Mouse (Mus musculus): ENCODE measurements around the gene Ugt3a2.

Gene Ugt3a2

DNA sequence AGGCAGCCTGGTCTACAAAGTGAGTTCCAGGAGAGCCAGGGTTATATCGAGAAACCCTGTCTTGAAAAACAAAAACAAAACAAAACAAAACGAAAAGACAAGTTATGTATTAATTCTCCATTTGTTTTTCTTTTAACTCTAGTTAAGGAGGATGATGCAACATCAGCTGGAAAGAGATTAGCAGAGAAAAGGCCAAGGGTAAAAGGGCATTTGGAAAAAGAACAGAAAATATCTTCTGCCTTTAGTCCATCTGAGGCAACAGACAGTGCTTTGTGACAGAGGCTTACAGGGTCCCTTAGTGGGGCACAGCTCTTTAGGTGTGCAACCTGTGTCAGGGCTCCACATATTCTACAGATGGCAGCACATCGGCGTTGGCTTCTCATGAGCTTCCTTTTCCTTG lies at the start of gene Ugt3a2:
TSS of gene Ugt3a2 (plus strand) at position 210 of the 400 bp plus-strand sequence.
- TF ChIP-seq CTCF (conservative IDR thresholded peaks at IDR 0.05; ENCODE audit: low read length) (no peak), POU5F1 (IDR thresholded peaks at IDR 0.05; ENCODE audit: borderline replicate concordance, low read length) (no peak), NANOG (IDR thresholded peaks at IDR 0.05; ENCODE audit: borderline replicate concordance, low read length) (no peak)
- no peak within 1 kb of the TSS for H3K4me3 ChIP-seq (replicated peaks; ENCODE audit: low read length)
- H3K27me3 ChIP-seq (ENCODE audit: insufficient read depth, low read length), result no peaks in the 10 kb centered on the region
- no peaks in the 10 kb centered on the region for H3K4me1 ChIP-seq (replicated peaks; ENCODE audit: low read depth, low read length)
- H3K36me3 ChIP-seq (ENCODE audit: insufficient read depth, low read length), result no peaks in the 10 kb centered on the region
- H3K9me3 ChIP-seq (ENCODE audit: low read length), result peaks cover 25% of the 10 kb centered on the region

DNA sequence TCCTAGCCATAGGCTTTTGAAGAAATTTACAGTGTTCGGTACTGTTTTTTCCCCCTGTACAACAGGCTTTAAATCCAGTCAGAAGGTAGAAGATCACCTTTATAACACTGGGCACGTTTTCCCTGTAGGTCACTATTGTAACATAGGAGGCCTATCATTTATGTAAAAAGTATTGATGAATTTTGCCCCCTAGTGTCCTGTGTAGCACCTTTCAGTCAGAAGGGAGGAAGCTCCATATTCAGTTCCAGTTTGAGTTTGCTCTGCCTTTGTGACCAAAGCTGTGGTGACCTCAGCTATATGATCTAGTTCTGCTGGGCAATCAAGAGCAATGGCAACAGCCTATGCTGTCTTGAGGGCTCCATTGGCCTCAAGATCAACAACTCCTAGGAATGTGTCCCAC lies 45.7 kb upstream of the Ugt3a2 start:
- TF ChIP-seq POU5F1 (IDR thresholded peaks at IDR 0.05; ENCODE audit: borderline replicate concordance, low read length) (no peak), CTCF (conservative IDR thresholded peaks at IDR 0.05; ENCODE audit: low read length) (no peak), NANOG (IDR thresholded peaks at IDR 0.05; ENCODE audit: borderline replicate concordance, low read length) (no peak)
- no peaks in the 10 kb centered on the region for H3K36me3 ChIP-seq (ENCODE audit: insufficient read depth, low read length)
- no peaks in the 10 kb centered on the region for H3K9me3 ChIP-seq (ENCODE audit: low read length)
- no peak overlapping the region for H3K4me3 ChIP-seq (replicated peaks; ENCODE audit: low read length)
- no peaks in the 10 kb centered on the region for H3K27me3 ChIP-seq (ENCODE audit: insufficient read depth, low read length)
- no peaks in the 10 kb centered on the region for H3K4me1 ChIP-seq (replicated peaks; ENCODE audit: low read depth, low read length)

DNA sequence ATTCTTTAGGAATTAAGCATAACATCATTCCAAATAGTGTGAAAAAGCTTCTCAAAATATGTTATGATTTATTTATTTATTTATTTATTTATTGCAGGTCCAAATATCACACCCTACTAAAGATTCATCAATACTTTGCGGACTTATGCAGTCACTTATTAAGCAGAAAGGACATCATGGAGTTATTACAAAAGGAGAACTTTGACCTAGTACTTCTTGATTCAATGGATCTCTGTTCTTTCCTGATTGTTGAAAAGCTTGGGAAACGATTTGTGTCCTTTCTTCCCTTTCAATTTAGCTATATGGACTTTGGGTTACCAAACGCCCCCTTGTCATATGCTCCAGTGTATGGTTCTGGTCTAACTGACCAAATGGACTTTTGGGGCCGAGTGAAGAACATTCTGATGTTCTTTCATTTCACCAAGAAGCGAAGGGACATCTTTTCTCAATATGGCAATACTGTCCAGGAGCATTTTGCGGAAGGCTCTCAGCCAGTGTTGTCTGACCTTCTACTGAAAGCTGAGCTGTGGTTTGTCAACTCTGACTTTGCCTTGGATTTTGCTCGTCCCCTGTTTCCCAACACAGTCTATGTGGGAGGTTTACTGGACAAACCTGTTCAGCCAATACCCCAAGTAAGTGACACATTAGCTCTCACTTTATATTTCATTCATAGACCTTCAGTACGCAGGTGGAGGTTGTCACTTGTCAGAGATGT lies 29.2 kb upstream of the Ugt3a2 start:
- Histone ChIP-seq H3K4me1 (replicated peaks; ENCODE audit: low read depth, low read length) (no peaks in the 10 kb centered on the region), H3K27me3 (ENCODE audit: insufficient read depth, low read length) (no peaks in the 10 kb centered on the region)
- TF ChIP-seq NANOG (IDR thresholded peaks at IDR 0.05; ENCODE audit: borderline replicate concordance, low read length) (no peak), CTCF (conservative IDR thresholded peaks at IDR 0.05; ENCODE audit: low read length) (no peak), POU5F1 (IDR thresholded peaks at IDR 0.05; ENCODE audit: borderline replicate concordance, low read length) (no peak)

DNA sequence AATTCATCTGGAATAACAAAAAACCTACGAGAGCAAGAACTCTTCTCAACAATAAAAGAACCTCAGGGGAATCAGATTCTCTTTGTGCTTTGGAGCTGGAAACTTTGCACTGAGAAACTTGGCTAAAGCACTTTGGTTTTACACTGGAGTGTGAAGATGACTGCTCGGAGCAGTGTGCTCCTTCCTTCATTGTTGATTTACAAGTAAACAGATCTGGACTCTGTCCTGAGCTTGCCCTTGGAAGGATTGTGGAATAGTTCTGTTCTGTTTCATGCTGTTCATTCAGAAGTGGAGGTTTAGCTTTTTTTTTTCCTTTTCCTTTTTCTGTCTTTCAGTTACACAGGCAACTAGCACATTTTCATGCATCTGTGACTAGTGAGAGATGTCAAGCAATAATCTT lies 754 bp upstream of the Ugt3a2 start:
- H3K27me3 ChIP-seq (ENCODE audit: insufficient read depth, low read length), result no peaks in the 10 kb centered on the region
- peaks cover 32% of the 10 kb centered on the region for H3K9me3 ChIP-seq (ENCODE audit: low read length)
- TF ChIP-seq POU5F1 (IDR thresholded peaks at IDR 0.05; ENCODE audit: borderline replicate concordance, low read length), result no peak
- TF ChIP-seq NANOG (IDR thresholded peaks at IDR 0.05; ENCODE audit: borderline replicate concordance, low read length), result no peak
- TF ChIP-seq CTCF (conservative IDR thresholded peaks at IDR 0.05; ENCODE audit: low read length), result no peak
- H3K36me3 ChIP-seq (ENCODE audit: insufficient read depth, low read length), result no peaks in the 10 kb centered on the region
- H3K4me1 ChIP-seq (replicated peaks; ENCODE audit: low read depth, low read length), result no peaks in the 10 kb centered on the region
- H3K4me3 ChIP-seq (replicated peaks; ENCODE audit: low read length), result no peak overlapping the region

More for the DNA sequence above, 29.2 kb upstream of the Ugt3a2 start:
- H3K4me3 ChIP-seq (replicated peaks; ENCODE audit: low read length), result no peak overlapping the region
- no peaks in the 10 kb centered on the region for H3K9me3 ChIP-seq (ENCODE audit: low read length)
- no peaks in the 10 kb centered on the region for H3K36me3 ChIP-seq (ENCODE audit: insufficient read depth, low read length)

DNA sequence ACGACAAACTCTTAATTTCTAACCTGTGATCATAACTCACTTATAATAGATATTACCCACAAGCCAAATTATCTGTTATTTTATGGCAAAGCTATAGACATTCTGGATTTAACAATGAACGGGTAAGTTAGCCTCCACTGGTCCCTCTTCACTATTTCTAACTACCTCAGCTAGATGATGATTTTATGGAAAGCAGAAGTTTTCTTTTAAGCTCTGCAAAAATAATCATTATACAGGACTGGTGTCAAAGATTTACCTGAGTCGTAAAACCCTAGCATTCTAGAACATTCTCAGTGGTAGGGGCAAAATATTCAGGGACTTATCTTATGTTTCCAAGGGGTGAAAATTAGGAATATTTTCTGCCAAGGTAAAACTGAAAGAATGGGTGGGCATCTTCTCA lies 1.3 kb downstream of the Ugt3a2 start:
- TF ChIP-seq CTCF (conservative IDR thresholded peaks at IDR 0.05; ENCODE audit: low read length) (no peak), POU5F1 (IDR thresholded peaks at IDR 0.05; ENCODE audit: borderline replicate concordance, low read length) (no peak), NANOG (IDR thresholded peaks at IDR 0.05; ENCODE audit: borderline replicate concordance, low read length) (no peak)

DNA sequence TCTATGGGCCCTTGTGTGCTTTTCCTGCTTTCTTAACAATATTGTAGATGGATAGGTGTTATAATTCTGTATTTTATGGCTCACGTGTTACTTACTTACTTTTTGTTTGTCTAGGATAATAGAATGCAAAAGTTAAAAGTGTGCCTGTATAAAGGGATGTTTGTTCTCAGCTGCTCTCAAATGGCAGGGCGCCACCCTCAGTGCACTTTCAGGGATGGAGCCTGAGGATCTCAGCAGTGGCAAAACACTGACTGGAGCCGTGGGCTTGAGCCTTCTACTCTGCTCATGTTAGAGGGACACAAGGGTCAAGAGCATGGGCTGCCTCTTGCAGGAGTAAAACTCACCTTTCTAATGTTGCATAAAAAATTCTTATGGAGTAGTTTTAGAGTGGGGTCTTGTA lies 1.7 kb downstream of the Ugt3a2 start:
- no peak for TF ChIP-seq CTCF (conservative IDR thresholded peaks at IDR 0.05; ENCODE audit: low read length)
- TF ChIP-seq POU5F1 (IDR thresholded peaks at IDR 0.05; ENCODE audit: borderline replicate concordance, low read length), result no peak
- no peak for TF ChIP-seq NANOG (IDR thresholded peaks at IDR 0.05; ENCODE audit: borderline replicate concordance, low read length)
- Histone ChIP-seq H3K36me3 (ENCODE audit: insufficient read depth, low read length) (no peaks in the 10 kb centered on the region), H3K4me3 (replicated peaks; ENCODE audit: low read length) (no peak overlapping the region), H3K9me3 (ENCODE audit: low read length) (peaks cover 12% of the 10 kb centered on the region; the same call in 1 of the 2 replicates), H3K4me1 (replicated peaks; ENCODE audit: low read depth, low read length) (no peaks in the 10 kb centered on the region), H3K27me3 (ENCODE audit: insufficient read depth, low read length) (no peaks in the 10 kb centered on the region)

More for the DNA sequence above, 1.3 kb downstream of the Ugt3a2 start:
- Histone ChIP-seq H3K9me3 (ENCODE audit: low read length) (peaks cover 12% of the 10 kb centered on the region; the same call in 1 of the 2 replicates), H3K4me1 (replicated peaks; ENCODE audit: low read depth, low read length) (no peaks in the 10 kb centered on the region), H3K27me3 (ENCODE audit: insufficient read depth, low read length) (no peaks in the 10 kb centered on the region), H3K4me3 (replicated peaks; ENCODE audit: low read length) (no peak overlapping the region), H3K36me3 (ENCODE audit: insufficient read depth, low read length) (no peaks in the 10 kb centered on the region)

DNA sequence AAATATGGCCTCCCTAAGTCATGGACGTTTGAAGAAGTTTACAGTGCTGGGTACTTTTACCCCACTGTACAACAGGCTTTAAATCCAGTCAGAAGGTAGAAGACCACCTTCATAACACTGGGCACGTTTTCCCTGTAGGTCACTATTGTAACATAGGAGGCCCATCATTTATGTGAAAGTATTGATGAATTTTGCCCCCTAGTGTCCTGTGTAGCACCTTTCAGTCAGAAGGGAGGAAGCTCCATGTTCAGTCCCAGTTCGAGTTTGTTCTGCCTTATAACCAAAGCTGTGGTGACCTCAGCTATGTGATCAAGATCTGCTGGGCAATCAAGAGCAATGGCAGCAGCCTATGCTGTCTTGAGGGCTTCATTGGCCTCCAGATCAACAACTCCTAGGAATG lies 13.4 kb downstream of the Ugt3a2 start:
- Histone ChIP-seq H3K27me3 (ENCODE audit: insufficient read depth, low read length) (no peaks in the 10 kb centered on the region), H3K4me1 (replicated peaks; ENCODE audit: low read depth, low read length) (no peaks in the 10 kb centered on the region), H3K36me3 (ENCODE audit: insufficient read depth, low read length) (no peaks in the 10 kb centered on the region), H3K9me3 (ENCODE audit: low read length) (no peaks in the 10 kb centered on the region), H3K4me3 (replicated peaks; ENCODE audit: low read length) (no peak overlapping the region)
- no peak for TF ChIP-seq NANOG (IDR thresholded peaks at IDR 0.05; ENCODE audit: borderline replicate concordance, low read length)
- TF ChIP-seq POU5F1 (IDR thresholded peaks at IDR 0.05; ENCODE audit: borderline replicate concordance, low read length), result no peak
- TF ChIP-seq CTCF (conservative IDR thresholded peaks at IDR 0.05; ENCODE audit: low read length), result no peak

DNA sequence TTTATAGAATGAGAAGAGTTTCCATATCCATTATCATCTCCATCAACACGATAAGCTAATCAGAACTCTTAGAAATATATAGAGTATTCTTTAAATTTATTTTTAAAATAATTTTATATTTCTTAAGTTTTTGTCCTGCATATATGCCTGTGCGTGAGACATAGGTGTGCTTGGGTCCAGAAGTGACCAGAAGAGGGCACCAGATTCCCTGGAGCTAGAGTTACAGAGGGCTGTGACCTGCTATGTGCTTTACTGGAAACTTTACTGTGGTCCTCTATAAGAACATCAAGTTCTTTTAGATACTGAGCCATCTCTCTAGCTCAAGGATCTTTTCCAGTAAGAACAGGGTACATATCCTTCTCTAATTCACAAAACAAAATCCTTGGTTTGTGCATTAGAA lies 27.5 kb downstream of the Ugt3a2 start:
- Histone ChIP-seq H3K9me3 (ENCODE audit: low read length) (peaks cover 13% of the 10 kb centered on the region), H3K4me1 (replicated peaks; ENCODE audit: low read depth, low read length) (no peaks in the 10 kb centered on the region), H3K27me3 (ENCODE audit: insufficient read depth, low read length) (no peaks in the 10 kb centered on the region), H3K4me3 (replicated peaks; ENCODE audit: low read length) (no peak overlapping the region), H3K36me3 (ENCODE audit: insufficient read depth, low read length) (no peaks in the 10 kb centered on the region)
- TF ChIP-seq NANOG (IDR thresholded peaks at IDR 0.05; ENCODE audit: borderline replicate concordance, low read length) (no peak), CTCF (conservative IDR thresholded peaks at IDR 0.05; ENCODE audit: low read length) (peak; percentile 65)

DNA sequence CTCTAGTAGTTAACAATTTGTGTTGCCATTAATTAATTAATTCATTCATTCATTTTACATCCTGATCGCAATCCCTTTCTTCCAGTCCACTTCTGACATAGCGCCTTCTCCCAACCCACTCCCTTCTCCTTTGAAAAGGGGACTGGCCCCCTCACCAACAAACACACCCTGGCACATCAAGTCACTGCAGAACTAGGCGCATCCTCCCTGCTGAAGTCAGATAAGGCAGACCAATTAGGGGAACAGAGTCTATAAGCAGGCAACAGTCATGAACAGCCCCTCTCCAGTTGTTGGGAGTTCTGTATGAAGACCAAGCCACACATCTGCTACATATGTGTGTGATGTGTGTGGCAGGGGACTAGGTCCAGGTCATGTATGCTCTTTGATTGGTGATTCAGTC lies 33.4 kb downstream of the Ugt3a2 start:
- Histone ChIP-seq H3K27me3 (ENCODE audit: insufficient read depth, low read length) (no peaks in the 10 kb centered on the region), H3K4me1 (replicated peaks; ENCODE audit: low read depth, low read length) (no peaks in the 10 kb centered on the region), H3K9me3 (ENCODE audit: low read length) (peaks cover 14% of the 10 kb centered on the region), H3K36me3 (ENCODE audit: insufficient read depth, low read length) (no peaks in the 10 kb centered on the region), H3K4me3 (replicated peaks; ENCODE audit: low read length) (no peak overlapping the region)
- TF ChIP-seq CTCF (conservative IDR thresholded peaks at IDR 0.05; ENCODE audit: low read length), result no peak
- TF ChIP-seq POU5F1 (IDR thresholded peaks at IDR 0.05; ENCODE audit: borderline replicate concordance, low read length), result no peak
- no peak for TF ChIP-seq NANOG (IDR thresholded peaks at IDR 0.05; ENCODE audit: borderline replicate concordance, low read length)

Data from E14TG2a.4 (cell line).